Mouse (Mus musculus) kidney, postnatal 14 days (tissue): ENCODE measurements around the gene Ubl3.

Experiments
- DNase-seq: peaks from one replicate; pipeline ENCODE4 v3.0.0; 2022; ENCODE audit warnings: mixed read lengths

The Ubl3 gene

DNA sequence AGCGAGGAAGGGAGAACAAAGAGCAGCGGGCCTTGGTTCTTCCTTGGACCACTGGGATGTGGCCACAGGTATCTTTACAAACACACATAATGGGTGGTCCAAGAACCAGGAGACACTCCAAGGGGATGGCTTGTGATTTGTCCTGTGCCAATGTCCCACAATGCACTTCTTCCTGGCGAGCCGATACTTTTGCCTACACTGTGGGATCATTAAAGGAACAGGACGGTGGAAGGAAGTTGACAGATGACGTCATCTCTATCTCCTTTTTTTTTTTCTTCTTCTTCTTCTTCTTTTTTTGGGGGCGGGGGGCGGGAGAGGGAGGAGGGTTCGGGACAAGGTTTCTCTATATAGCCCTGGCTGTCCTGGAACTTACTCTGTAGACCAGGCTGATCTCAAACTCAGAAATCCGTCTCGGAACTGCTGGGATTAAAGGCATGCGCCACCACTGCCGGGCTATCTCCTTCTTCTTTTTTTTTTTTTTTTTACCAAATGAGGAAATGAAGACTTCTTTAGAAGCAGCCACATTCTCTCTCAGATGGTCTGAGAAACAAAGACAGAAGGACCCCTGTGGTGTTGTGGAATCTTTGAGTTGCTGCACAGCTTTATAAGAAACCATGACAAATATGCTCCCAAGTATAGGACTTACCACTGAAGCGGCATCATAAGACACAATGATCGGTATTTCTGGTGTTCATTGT, 6.8 kb upstream of the Ubl3 start:
- DNase-seq: no peak

DNA sequence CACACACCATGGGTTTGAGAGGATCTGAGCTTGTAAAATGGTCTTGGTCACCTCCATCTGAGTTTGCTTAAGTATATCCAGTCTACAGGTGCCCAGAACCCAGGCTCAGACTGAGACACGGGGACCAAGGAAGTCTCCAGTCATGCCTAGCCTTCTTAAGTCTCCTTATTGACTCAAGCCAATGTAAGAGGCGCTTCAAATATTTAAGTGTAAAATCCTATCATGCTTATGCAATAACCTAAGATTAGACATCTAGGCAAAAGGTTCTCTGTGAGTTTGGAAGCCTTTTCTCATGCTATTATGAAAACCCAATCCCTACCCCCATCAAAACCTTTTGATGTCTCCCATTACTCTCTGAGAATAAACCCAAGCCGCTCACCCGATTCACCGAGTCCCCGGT, 5.9 kb upstream of the Ubl3 start:
- no peak for DNase-seq

- DNase-seq: no peak
Observed at GRCm38 (mm10) chr5:148556509-148556908, 3.9 kb upstream of the Ubl3 start.

DNA sequence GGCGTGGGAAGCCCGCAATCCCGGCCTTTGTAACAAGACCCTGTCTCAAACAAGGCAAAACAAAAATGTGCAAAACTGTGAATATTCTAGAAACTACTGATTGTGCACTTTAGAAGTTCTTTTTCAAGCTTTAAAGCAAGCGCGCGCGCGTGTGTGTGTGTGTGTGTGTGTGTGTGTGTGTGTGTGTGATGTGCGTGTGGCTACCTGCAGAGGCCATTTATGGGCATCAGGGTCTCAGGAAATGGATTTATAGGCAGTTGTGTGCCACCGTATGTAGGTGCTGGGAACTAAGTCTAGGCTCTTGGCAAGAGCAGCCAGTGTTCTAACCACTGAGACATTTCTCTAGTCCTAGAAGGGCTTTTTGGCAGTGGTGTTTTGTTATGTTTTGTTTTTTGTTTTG, 2.6 kb upstream of the Ubl3 start:
- no peak for DNase-seq

DNA sequence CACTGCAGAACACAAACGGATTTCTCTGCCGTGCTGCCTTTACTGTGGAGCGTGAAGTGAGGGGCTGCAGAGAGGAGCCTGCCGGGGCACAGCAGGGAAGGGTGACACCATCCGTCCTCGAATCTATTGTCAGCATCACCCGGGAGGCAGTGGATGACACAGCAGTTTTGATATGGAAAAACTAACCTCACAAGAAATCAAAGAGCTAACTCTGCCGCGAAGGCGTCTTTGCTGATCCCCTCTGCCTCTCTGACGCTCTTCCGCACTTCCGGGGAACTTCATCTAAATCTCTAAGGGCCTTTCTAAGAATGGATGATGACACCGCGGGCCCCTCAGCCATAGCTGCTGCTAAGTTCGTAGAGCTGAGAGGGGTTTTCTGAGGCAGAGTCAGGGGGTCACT, 2.1 kb upstream of the Ubl3 start:
- DNase-seq: no peak

DNA sequence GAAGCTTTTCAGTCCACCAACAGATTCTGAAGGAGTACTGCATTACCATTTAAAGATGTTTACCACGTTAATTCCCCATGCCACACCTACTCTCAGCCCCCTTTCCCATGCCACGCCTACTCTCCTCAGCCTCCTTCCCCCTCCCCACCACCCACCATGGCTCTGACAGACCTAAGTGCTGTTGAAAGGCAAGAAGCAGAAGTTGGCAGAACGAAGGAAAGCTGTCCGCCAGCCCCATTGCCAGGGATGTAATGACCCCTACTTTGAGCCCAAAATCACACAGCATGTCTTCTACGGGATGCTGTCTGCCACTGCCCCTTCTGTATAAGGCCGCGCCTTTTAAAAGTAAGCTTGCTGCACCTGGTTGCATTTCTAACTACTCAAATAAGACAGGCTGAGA, 1.7 kb upstream of the Ubl3 start:
- DNase-seq: no peak

DNA sequence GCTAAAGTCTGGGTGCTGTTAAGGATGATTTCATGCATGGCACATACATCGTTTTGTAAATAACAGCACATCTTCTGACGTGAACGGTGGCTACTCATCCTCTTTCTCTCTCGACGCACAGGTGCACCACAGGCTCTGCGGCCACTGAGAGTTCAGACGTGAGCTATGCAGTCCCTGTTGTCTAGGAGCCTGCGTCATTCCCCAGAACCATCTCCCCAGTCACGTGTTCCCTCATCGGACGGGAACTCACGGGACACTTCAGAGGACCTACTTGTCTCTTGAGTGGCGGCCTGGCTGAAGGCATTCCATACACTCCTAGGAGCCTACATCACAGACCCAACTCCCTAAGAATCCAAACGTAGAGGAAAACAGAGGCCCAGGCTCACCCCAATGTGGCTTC, 1.1 kb upstream of the Ubl3 start:
- no peak for DNase-seq

GRCm38 (mm10) chr5:148551764-148552136, 839 bp downstream of the Ubl3 start:
- peak; percentile 36 for DNase-seq

DNA sequence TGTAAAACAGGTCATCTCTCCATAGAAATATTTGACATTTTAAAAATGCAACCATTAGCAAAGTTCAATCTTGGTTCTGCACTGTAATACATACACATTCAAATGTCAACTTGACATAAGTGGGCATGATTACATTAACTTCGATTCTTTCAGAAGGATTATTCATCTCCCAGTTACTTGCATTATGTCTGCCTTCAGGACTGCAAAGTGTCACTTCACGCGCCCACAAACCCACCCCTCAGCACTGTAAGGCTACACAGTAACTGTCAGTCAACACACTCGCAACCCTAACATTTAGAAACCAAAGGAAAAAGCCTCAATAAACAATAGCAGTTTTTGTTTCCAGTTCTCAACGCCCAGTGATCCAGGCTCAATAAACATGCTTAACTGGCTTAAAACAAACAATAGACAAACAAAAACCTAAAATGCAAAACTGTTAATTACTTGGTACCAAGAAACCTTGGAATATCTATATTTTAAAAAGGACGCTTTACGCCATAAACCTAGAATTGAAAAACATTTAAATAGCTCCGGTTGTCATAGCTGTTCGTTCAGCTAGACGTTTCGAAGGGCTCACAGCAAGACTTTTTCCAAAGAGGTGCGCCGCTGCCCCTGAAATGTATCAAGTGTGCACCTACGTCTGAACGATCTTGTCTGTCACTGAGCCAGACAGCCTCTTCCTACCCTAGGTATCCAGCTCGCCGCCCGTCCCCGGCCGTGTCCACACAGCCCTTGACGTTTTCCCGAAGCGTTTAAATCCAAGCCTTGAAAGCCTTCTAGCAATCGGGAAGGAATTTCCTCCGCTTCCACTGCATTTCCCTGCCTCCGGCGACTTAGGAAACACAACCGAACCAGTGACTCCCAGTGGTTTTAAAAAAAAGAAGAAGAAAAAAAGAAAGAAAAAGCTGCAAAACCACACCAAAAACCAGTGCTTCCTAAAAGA, 1.5 kb downstream of the Ubl3 start:
- DNase-seq: peak; percentile 58

GRCm38 (mm10) chr5:148550393-148550792, 2.2 kb downstream of the Ubl3 start:
- DNase-seq: peak; percentile 43

DNA sequence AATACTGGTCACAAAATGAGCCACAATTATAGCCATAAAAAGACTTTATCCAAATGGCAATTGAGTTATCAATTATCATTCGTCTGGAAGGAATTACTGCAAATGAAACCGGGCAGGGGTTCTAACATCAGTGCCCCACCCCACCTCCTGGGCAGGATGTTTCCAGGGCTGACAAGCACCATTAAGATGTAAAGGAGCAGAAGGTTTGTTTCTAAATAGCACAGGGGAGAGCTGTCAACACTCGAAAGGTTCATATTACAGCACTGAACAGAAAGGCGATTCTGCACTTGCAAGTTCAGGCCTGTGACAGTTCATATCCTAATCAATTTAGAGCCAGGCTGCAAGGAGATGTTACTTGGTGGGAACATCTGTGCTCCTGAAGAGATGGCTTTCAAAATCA, 3.3 kb downstream of the Ubl3 start:
- no peak for DNase-seq

DNA sequence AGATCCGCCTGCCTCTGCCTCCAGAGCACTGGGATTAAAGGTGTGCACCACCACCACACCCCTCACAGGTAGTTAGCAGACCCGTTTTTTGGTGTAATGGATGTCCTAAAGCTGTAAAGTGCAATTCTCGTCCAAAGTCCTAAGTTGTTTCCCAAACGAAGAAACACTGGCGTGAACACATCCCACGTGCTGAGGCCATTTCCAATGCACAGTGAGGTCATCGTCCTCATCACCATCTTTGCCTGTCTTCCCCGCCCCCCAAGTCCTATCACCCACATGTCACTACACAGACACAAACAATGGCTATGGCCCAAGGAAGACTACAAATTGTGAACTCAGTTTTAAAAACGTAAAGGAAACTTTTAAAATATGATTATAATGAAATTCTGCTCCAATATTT, 4.0 kb downstream of the Ubl3 start:
- DNase-seq: no peak

DNA sequence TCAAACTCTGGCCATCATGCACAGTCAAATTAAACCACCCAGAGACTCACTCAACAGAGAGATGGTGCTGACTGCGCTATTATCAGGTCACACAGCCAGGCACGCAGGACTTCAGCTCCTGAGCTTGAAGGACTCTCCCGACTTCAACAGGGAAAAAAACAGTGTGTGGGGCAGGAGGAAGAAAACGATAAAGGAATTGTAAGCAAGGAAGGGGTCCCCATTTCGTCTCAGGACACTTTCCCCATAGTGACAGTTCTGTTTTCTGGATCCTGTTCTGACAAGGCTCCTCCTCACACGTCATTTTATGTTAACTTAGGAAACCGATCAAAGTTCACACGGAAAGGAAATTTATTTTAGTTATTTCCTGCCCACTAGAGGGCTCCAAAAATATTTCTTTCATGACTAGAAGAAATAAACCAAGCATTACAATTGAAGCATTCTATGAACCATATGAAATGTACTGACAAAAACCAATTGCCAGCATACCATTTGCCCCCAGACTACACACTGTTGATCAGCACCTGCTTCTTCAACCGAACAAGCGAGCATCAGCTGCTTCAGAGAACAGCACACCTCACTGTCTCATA, 4.6 kb downstream of the Ubl3 start:
- peak; percentile 38 for DNase-seq

DNA sequence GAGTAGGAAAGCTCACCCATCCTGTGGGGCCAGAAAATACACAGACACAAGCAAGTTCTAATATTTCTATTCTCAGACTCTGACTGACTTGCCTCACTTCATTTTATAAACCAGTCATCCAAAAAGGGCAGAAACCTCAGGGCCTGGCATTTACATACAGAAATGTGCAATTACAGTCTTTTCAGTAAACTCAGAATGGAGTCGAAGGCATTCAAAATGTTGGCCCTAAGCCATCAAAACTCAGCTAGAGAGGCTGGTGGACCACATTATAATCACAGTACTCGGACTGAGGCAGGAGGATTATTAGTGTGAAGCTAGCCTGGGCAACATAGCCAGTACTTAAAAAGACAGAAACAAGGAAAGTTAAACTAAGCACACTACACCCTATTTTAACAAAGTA, 5.6 kb downstream of the Ubl3 start:
- DNase-seq: no peak

- no peak for DNase-seq
Observed at GRCm38 (mm10) chr5:148544733-148545132, 7.9 kb downstream of the Ubl3 start.

GRCm38 (mm10) chr5:148542196-148542595, 10.4 kb downstream of the Ubl3 start:
- DNase-seq: peak; percentile 24

DNA sequence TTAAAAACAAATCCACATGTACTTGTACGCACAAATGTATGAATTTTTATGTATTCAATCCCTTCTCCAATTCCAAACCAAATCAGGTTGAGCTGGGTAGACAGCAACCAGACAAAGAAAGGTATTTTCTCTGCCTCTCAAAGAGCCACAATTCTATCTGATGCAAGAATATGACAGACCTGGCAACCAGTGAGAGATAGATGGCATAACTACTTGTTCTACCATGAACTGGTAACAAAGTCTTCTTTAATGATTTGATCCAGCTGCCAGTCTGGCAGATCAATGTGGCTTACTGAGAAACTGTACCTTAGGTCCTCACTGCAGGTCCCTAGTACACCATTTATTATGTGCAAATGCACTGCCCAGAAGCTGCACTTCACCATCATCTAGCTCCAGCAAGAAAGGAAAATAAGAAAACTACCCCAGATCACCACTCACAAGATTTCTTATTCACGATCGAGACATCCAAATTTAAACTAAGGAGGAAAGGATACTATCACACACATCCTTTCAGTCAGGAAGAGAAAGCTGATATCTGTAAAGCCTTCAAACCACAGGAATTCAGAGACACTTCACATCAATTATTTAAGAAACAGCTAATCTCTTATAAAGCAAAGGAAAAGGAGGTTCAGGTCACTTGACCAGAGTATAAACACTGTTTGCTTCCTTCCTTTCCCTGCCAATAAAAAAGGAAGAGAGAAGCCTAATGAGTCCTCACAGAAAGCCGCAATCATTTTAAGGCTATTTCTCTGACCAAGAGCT, 16.7 kb downstream of the Ubl3 start:
- no peak for DNase-seq

DNA sequence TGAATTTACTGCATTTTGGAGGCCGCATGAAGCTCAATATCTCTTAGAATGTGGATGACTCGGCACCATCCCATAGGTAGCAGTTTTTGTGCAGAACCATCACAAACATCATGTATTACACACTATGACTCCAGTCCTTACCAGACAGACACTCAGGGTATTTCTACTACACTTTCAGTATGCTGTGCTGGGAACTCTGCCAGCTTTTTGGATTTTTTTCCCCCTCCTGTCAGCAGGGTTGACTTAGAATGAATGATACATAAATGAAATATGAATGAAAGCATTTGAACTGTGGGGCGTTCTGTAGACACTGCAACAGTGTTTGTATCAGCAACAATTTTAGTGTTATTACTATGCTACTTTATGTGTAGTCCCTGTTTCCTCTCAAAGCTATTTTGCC, 17.9 kb downstream of the Ubl3 start:
- peak; percentile 23 for DNase-seq

GRCm38 (mm10) chr5:148533924-148534323, 18.7 kb downstream of the Ubl3 start:
- no peak for DNase-seq

- no peak for DNase-seq
Observed at GRCm38 (mm10) chr5:148532201-148532600, 20.4 kb downstream of the Ubl3 start.

- DNase-seq: no peak
Observed at GRCm38 (mm10) chr5:148527632-148528031, 25.0 kb downstream of the Ubl3 start.

DNA sequence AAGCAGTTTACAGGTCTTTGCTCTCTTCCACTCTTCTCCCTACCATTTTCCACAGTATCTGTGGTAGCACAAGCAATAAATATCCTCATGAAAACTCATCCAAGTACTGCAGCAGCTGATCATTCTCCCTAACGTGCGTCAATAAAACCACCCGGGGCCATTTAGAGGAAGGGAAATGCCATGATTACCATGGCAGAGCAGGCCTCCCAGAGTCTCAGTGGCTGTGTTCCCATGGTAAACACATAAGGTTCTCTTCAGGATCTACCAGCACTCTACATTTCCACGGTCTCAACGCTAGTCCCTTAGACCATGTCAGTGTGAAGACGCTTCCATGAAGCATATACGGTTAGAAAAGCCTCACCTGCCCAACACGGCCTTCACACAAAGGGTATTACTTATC, 26.0 kb downstream of the Ubl3 start:
- DNase-seq: no peak
